ENCODE assay signal across 8 mouse cellular contexts in the genomic region with DNA sequence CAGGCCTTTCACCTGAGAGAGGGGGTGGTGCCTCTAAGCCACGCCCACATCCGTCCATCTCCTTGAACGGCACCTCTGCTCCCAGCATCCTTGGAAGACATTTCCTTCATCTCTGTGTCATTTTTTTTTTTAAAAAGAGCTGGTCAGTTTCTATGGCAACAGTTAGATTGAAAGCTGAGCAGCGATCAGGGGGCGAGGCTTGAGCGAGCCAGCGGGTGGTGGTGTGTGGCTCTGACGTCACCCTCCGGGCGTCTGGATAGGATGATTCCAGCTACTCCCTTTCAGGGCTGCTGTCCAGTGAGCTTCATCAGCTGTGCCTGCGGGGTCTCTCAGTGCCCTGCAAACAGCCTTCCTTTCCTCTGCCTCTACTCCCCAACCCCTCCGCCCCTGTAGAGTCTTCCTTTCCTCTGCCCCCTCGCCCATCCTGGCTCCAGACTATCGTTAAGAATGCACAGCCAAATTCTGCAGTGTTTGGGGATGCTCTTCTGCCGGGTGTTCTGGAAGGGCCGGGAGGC.
DNase-seq lines count a peak whose midpoint lies in the region; ATAC-seq and TF ChIP-seq lines count a peak whose summit lies in the region.

No protein-coding gene starts in this region.

- H3K27ac ChIP-seq in forebrain, embryonic 10.5 days = peak overlapping the region; percentile 52; the same call in 1 of the 2 replicates
- H3K27ac ChIP-seq in hindbrain, embryonic 16.5 days (ENCODE audit: low read depth, low read length) = peak overlapping the region; percentile 89
- peak overlapping the region; percentile 83 for H3K27ac ChIP-seq in midbrain, postnatal 0 days (ENCODE audit: low read depth, low read length)

- H3K9ac ChIP-seq in hindbrain, embryonic 16.5 days (ENCODE audit: low read depth, low read length) = peak overlapping the region; percentile 71
- H3K9ac ChIP-seq in midbrain, postnatal 0 days (replicated peaks; ENCODE audit: low read length, poor library complexity, severe bottlenecking) = peak overlapping the region; percentile 54

- peak; percentile 94 for ATAC-seq in hindbrain, embryonic 16.5 days
- peak; percentile 95 for ATAC-seq in midbrain, postnatal 0 days (ENCODE audit: low FRiP score)

- 30% methylated on average over 16 of the region's 16 CpGs for WGBS in forebrain, embryonic 10.5 days
- WGBS in hindbrain, embryonic 16.5 days = 14% methylated on average over 16 of the region's 16 CpGs
- 10% methylated on average over 16 of the region's 16 CpGs for WGBS in midbrain, postnatal 0 days

- peaks cover 24% of the 10 kb centered on the region for H3K36me3 ChIP-seq in forebrain, embryonic 10.5 days (replicated peaks)
- H3K36me3 ChIP-seq in hindbrain, embryonic 16.5 days (ENCODE audit: control insufficient read depth, insufficient read depth, low read length) = no peaks in the 10 kb centered on the region
- no peaks in the 10 kb centered on the region for H3K36me3 ChIP-seq in midbrain, postnatal 0 days (ENCODE audit: insufficient read depth, low read length)

- H3K9me3 ChIP-seq in forebrain, embryonic 10.5 days = no peaks in the 10 kb centered on the region
- H3K9me3 ChIP-seq in hindbrain, embryonic 16.5 days (ENCODE audit: control insufficient read depth, low read length) = no peaks in the 10 kb centered on the region
- H3K9me3 ChIP-seq in midbrain, postnatal 0 days (ENCODE audit: low read length) = no peaks in the 10 kb centered on the region

- TF ChIP-seq CTCF in midbrain, postnatal 0 days (IDR thresholded peaks at IDR 0.05) = no peak

- H3K4me3 ChIP-seq in forebrain, embryonic 10.5 days = peak overlapping the region; percentile 29
- H3K4me3 ChIP-seq in hindbrain, embryonic 16.5 days (ENCODE audit: low read length) = peak overlapping the region; percentile 53
- H3K4me3 ChIP-seq in midbrain, postnatal 0 days (ENCODE audit: low read depth, low read length) = peak overlapping the region; percentile 44

- peak; percentile 69 for DNase-seq in NIH3T3 (ENCODE audit: low read depth)
- peak; percentile 98 for DNase-seq in brain, adult 2 months (ENCODE audit: low read depth, low spot score)
- DNase-seq in forebrain, embryonic 10.5 days (ENCODE audit: extremely low spot score, low spot score) = peak; percentile 66
- DNase-seq in left cerebral cortex, postnatal 14 days (ENCODE audit: low spot score in 2 of 2) = peak; percentile 91 to 97
- peak; percentile 97 for DNase-seq in midbrain, postnatal 0 days (ENCODE audit: low spot score)
- DNase-seq in spleen, postnatal 4 days (ENCODE audit: low spot score in 2 of 2) = no peak
- DNase-seq in spleen, adult 12 weeks (ENCODE audit: low spot score) = no peak

- H3K27me3 ChIP-seq in forebrain, embryonic 10.5 days (ENCODE audit: poor library complexity, severe bottlenecking) = no peaks in the 10 kb centered on the region
- no peaks in the 10 kb centered on the region for H3K27me3 ChIP-seq in hindbrain, embryonic 16.5 days (replicated peaks; ENCODE audit: control insufficient read depth, insufficient read depth, low read length)
- H3K27me3 ChIP-seq in midbrain, postnatal 0 days (ENCODE audit: insufficient read depth, low read length) = no peaks in the 10 kb centered on the region

- intact Hi-C loops in left cerebral cortex, postnatal 14 days (cut with DNase I) = no loop called here

- H3K4me2 ChIP-seq in hindbrain, embryonic 16.5 days (ENCODE audit: low read length) = peak overlapping the region; percentile 78
- H3K4me2 ChIP-seq in midbrain, postnatal 0 days (ENCODE audit: low read depth, low read length, poor library complexity, severe bottlenecking) = peak overlapping the region; percentile 69

- peaks cover 24% of the 10 kb centered on the region for H3K4me1 ChIP-seq in forebrain, embryonic 10.5 days
- H3K4me1 ChIP-seq in hindbrain, embryonic 16.5 days (ENCODE audit: control insufficient read depth, insufficient read depth, low read depth, low read length) = peaks cover 28% of the 10 kb centered on the region
- peaks cover 17% of the 10 kb centered on the region; the same call in 1 of the 2 replicates for H3K4me1 ChIP-seq in midbrain, postnatal 0 days (ENCODE audit: insufficient read depth, low read length)

Comparison
In these comparisons a context has a peak if more than half of its experiments do, and no peak if none do; other contexts are left out.
1. DNase-seq: peak in NIH3T3 (single experiment), brain, adult 2 months (single experiment), forebrain, embryonic 10.5 days (single experiment), left cerebral cortex, postnatal 14 days (2 of 2) and midbrain, postnatal 0 days (single experiment); none in spleen, postnatal 4 days (0 of 2) and spleen, adult 12 weeks (single experiment).
2. Peak in every context shown above with its lines, with median percentiles within 50 percentile points of each other: H3K27ac ChIP-seq and H3K4me3 ChIP-seq.